Mouse (Mus musculus) stomach, postnatal 0 days (tissue): ENCODE results near the gene Evl.

Source experiments
- CTCF ChIP-seq: IDR thresholded peaks from 2 replicates; pipeline ENCODE4 v1.5.1; 2016; ENCODE audit warnings: antibody characterized with exemption, low read depth, mild to moderate bottlenecking, moderate library complexity
- EP300 ChIP-seq: optimal IDR thresholded peaks from 2 replicates; pipeline ENCODE3; 2016; ENCODE audit warnings: antibody characterized with exemption

- TF ChIP-seq CTCF (no peak), EP300 (no peak)
These were observed 43.9 kb upstream of the Evl start for GRCm38 (mm10) chr12:108510571-108510970.
